Mouse (Mus musculus) erythroblast, embryonic 14.5 days (primary cell): ENCODE data around the gene Lrg1.
"Not testable (repeated sequence)": the region's sequence is repeated elsewhere in the genome, so short reads cannot be mapped to it uniquely, and the experiment has no call there.

Experiments
- GATA1 ChIP-seq: IDR thresholded peaks from 2 replicates; pipeline ENCODE4 v1.6.1; 2012; ENCODE audit warnings: low read length, inconsistent platforms, mixed read lengths
- TAL1 ChIP-seq: IDR thresholded peaks from 3 replicates; pipeline ENCODE4 v1.6.1; 2012; ENCODE audit warnings: low read length, inconsistent platforms, mixed read lengths

DNA sequence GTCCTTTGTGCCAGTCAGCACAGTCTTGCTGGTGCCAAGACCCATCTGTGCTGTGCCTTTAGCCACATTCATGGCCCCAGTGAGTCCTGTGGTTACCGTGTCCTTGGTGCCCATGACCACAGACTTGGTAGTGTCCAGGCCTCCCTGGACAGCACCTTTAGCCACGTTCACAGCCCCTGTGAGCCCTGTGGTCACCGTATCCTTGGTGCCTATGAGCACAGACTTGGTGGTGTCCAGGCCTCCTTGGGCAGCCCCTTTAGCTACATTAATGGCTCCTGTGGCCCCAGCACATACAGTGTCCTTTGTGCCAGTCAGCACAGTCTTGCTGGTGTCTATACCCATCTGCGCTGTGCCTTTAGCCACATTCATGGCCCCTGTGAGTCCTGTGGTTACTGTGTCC is 15.4 kb downstream of the Lrg1 start:
- not testable (repeated sequence) for TF ChIP-seq GATA1, TAL1
